Mouse (Mus musculus) heart, embryonic 14.5 days (tissue): ENCODE measurements around the gene Klk1b5. TPM values are rescaled to one million over a fixed set of nuclear protein-coding genes. Genes with fewer than 3 reads are reported as not detected.

Experiments
- ATAC-seq: fragments of 200-750 bp; cut with Nextera tagmentation; 2 replicates; pipeline ENCODE4 v1.8.0; 2017; ENCODE audit warnings: low read depth, moderate TSS enrichment; ENCODE audit not compliant: insufficient number of reproducible peaks, insufficient read depth, low FRiP score
- H3K27ac ChIP-seq, 2 experiments: fragments of 200-500 bp in 1 of 2; fragments of 300-500 bp in 1 of 2; sonication (generic) in 1 of 2; replicated peaks in 1 of 2; 2 replicates each; pipeline ENCODE4 v1.5.1; 2012 to 2014; ENCODE audit warnings: low read depth in 2 of 2, low read length in 2 of 2, control low read depth in 1 of 2, mild to moderate bottlenecking in 1 of 2, mixed read lengths in 1 of 2; ENCODE audit not compliant: control insufficient read depth in 1 of 2, insufficient read depth in 1 of 2
- H3K27me3 ChIP-seq: fragments of 300-500 bp; sonication (generic); 2 replicates; pipeline ENCODE4 v1.6.1; 2014; ENCODE audit warnings: mild to moderate bottlenecking, low read length, control low read depth; ENCODE audit not compliant: control insufficient read depth, insufficient read depth
- H3K36me3 ChIP-seq: fragments of 300-500 bp; sonication (generic); 2 replicates; pipeline ENCODE4 v1.6.1; 2014; ENCODE audit warnings: mild to moderate bottlenecking, control low read depth, low read length, mixed read lengths; ENCODE audit not compliant: control insufficient read depth, insufficient read depth
- H3K4me1 ChIP-seq, 2 experiments: fragments of 200-500 bp in 1 of 2; fragments of 300-500 bp in 1 of 2; sonication (generic) in 1 of 2; 2 replicates each; pipeline ENCODE4 v1.6.1; 2012 to 2014; ENCODE audit warnings: low read length in 2 of 2, control low read depth in 1 of 2, mixed read lengths in 1 of 2; ENCODE audit not compliant: control insufficient read depth in 2 of 2, insufficient read depth in 2 of 2
- H3K4me2 ChIP-seq: fragments of 300-500 bp; sonication (generic); 2 replicates; pipeline ENCODE4 v1.6.1; 2014; ENCODE audit warnings: mild to moderate bottlenecking, low read length
- H3K4me3 ChIP-seq, 2 experiments: fragments of 200-500 bp in 1 of 2; fragments of 300-500 bp in 1 of 2; sonication (generic) in 1 of 2; 2 replicates each; pipeline ENCODE4 v1.5.1; 2012 to 2014; ENCODE audit warnings: low read length in 2 of 2, mild to moderate bottlenecking in 2 of 2, control low read depth in 1 of 2, low read depth in 1 of 2, moderate library complexity in 1 of 2; ENCODE audit not compliant: control insufficient read depth in 1 of 2, insufficient read depth in 1 of 2
- H3K9ac ChIP-seq: fragments of 300-500 bp; sonication (generic); 2 replicates; pipeline ENCODE4 v1.6.1; 2014; ENCODE audit warnings: mild to moderate bottlenecking, low read length
- H3K9me3 ChIP-seq: fragments of 300-500 bp; sonication (generic); 2 replicates; pipeline ENCODE4 v1.6.1; 2016; ENCODE audit warnings: low read length, control low read depth; ENCODE audit not compliant: control insufficient read depth
- WGBS: fragments of 180-500 bp; shearing (Covaris S2); extraction: QIAGEN DNeasy Blood & Tissue Kit; methylation state at CpG from one replicate; pipeline ENCODE4 v1.1.7; 2014; 5-methylcytosine and 5-hydroxymethylcytosine counted together
- polyA plus RNA-seq: library from polyadenylated mRNA; unstranded; fragments of >200 nt; fragmentation: Nextera tagmentation; extraction: Ambion mirVana; gene quantifications from 2 replicates; pipeline ENCODE4 v1.2.1, GENCODE M21; 2014

Gene Klk1b5
- polyA plus RNA-seq, 1 experiment from 2014 or later: not detected

DNA sequence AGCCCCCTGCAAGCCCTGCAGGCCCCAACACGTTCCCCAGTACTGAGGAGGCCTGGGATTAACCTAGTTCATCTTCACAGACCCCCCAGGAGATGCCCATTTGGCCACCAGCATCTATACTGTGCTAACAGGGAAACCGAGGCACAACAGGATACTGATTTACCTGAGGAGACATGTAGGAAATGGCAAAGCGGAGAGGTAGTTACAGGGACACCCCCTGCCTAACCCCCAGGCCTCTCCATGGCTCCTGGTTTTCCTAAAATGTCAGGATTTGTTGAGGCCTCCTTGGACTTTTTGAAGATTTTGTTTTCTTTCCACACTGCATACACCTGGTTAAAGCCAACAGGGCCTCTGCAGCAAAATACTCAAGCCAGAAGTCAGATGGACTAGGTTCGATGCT is 41.5 kb downstream of the Klk1b5 start, which contains the start of gene Acp4:
Acp4 (minus strand) TSS at position 101 of the 400 bp plus-strand sequence.
- Histone ChIP-seq H3K4me3 (no peak within 1 kb of the TSS), H3K27me3 (peaks cover 3% of the 10 kb centered on the region; the same call in 1 of the 2 replicates), H3K9me3 (no peaks in the 10 kb centered on the region), H3K27ac (no peak within 1 kb of the TSS), H3K4me1 (peaks cover 5 to 7% of the 10 kb centered on the region in 2 experiments; a peak in 3 of 4 replicates), H3K4me2 (no peak within 1 kb of the TSS), H3K9ac (no peak within 1 kb of the TSS), H3K36me3 (peaks cover 19% of the 10 kb centered on the region)
- 72% methylated on average over 4 of the region's 4 CpGs for WGBS
- no peak for ATAC-seq

DNA sequence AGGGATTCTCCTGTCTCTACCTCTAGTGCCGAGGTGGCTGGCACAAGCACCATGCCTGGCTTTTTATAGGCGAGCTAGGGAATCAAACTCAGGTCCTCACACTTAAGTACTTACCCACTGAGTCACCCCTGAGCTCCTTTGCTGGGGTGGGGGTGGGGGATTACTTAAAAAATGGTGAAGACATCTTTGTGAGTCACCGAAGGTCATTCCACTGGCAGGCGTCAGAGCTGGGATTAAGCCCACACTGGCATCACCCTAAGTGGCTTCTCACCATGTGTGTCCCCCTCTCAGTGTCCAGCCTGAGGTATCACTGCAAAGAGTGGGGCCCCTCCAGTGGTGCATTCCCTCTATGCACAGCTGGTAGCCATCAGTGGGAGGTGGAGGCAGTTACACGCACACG is 44.7 kb downstream of the Klk1b5 start:
- no peak overlapping the region for H3K4me2 ChIP-seq
- ATAC-seq: no peak
- no peaks in the 10 kb centered on the region for H3K36me3 ChIP-seq
- 69% methylated on average over 6 of the region's 6 CpGs for WGBS
- H3K9ac ChIP-seq: no peak overlapping the region
- H3K9me3 ChIP-seq: no peaks in the 10 kb centered on the region
- peaks cover 23% of the 10 kb centered on the region for H3K27me3 ChIP-seq
- H3K4me3 ChIP-seq: no peak overlapping the region
- peaks cover 0 to 4% of the 10 kb centered on the region in 2 experiments; a peak in 1 of 4 replicates for H3K4me1 ChIP-seq
- H3K27ac ChIP-seq: no peak overlapping the region

DNA sequence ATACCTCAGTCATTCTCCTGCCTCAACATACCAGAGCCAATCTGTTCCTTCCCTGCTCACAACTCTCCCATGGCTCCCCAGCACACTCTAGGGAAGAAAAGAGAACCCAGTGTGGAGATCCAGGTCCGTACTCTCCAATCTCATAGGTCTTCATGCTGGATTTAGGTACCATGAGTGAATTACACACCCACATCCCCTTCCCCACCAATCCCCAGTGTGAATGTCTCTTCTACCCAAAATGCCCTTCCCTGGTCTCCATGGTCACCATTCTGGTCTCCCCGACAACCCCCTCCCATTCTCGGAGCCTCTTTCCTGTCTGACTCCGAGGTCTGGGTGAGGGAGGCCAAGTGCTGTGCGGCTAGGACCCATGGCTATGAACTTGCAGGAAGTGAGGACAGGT is 45.4 kb downstream of the Klk1b5 start, which contains the start of gene Gm15517:
Gm15517 (plus strand) TSS at position 301 of the 400 bp plus-strand sequence.
- WGBS: 43% methylated on average over 5 of the region's 5 CpGs
- ATAC-seq: no peak
- H3K4me3 ChIP-seq: no peak within 1 kb of the TSS

DNA sequence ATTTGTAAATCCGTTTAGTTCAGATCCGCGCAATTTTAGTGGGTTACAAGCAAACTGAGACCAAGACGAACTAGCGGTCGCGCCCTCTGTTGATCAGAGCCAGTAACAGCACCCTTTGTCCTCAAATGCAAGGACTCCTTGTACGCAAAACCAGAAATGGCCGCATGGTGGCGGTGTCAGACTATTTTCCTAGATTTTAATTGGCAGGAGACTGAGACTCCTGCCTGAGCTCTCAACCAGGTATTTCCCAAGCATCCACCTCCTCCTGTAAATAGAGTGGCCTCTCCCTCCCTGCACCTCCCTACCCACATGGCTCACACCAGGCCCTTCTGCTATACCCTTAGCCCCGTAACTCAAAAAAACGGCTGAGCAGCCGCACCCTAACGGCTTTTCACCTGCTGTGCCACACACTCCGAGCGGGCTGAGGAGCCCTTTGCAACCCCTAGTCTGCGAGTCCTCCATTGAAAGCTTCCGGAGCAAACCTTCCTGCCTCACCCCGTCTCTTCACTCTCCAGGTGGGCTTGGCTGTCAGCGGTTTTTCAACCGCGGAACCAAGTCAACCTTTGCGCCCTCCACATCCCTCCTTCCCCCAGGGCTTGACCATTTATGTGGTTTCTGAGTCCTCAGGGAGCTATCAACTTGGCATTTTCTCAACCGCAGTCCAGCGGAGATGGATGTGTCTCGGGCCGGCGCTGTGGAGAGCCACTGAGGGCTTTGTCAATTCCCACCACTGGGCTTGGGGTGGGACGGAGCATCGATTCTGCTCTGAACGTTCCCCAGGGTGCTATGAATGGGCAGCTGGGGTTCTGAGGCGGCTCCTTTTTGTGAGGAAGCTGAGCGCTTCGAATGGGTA is 47.3 kb downstream of the Klk1b5 start:
- Histone ChIP-seq H3K27me3 (peaks cover 26% of the 10 kb centered on the region), H3K27ac (no peak overlapping the region), H3K36me3 (no peaks in the 10 kb centered on the region), H3K4me3 (no peak overlapping the region), H3K9me3 (no peaks in the 10 kb centered on the region), H3K4me1 (peaks cover 0 to 4% of the 10 kb centered on the region in 2 experiments; a peak in 1 of 4 replicates), H3K4me2 (peak overlapping the region; percentile 33; the same call in 1 of the 2 replicates), H3K9ac (no peak overlapping the region)
- WGBS: 4% methylated on average over 34 of the region's 34 CpGs
- no peak for ATAC-seq

More for the DNA sequence above, 45.4 kb downstream of the Klk1b5 start, which contains the start of gene Gm15517:
- Histone ChIP-seq H3K27ac (no peak within 1 kb of the TSS), H3K9me3 (no peaks in the 10 kb centered on the region), H3K36me3 (no peaks in the 10 kb centered on the region), H3K27me3 (peaks cover 23% of the 10 kb centered on the region), H3K4me1 (peaks cover 0 to 4% of the 10 kb centered on the region in 2 experiments; a peak in 1 of 4 replicates), H3K4me2 (no peak within 1 kb of the TSS), H3K9ac (no peak within 1 kb of the TSS)

DNA sequence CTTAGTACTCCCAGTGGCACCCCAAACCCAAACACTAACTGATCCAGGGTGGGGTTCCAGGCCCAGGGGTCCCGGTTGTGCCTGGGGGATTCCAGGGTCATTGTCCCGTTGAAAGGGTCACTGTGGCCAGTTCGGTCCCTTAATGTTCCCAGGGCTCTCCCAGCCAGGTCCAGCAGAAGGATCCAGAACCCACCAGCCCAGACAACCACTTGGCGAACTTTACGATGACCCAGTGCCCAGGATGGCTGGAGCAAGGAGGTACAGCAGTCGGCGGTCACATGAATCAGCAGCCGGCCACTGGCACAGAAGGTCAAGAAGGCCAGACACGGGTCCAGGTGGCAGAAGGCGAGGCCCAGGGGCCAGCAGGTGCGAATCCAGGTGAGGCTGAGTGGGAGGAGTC is 52.4 kb downstream of the Klk1b5 start:
- Histone ChIP-seq H3K27ac (no peak overlapping the region), H3K4me2 (no peak overlapping the region), H3K4me1 (peaks cover 0 to 1% of the 10 kb centered on the region in 2 experiments; a peak in 1 of 4 replicates), H3K27me3 (peaks cover 25% of the 10 kb centered on the region), H3K36me3 (no peaks in the 10 kb centered on the region), H3K4me3 (no peak overlapping the region), H3K9me3 (no peaks in the 10 kb centered on the region), H3K9ac (no peak overlapping the region)
- no peak for ATAC-seq
- 71% methylated on average over 11 of the region's 11 CpGs for WGBS

DNA sequence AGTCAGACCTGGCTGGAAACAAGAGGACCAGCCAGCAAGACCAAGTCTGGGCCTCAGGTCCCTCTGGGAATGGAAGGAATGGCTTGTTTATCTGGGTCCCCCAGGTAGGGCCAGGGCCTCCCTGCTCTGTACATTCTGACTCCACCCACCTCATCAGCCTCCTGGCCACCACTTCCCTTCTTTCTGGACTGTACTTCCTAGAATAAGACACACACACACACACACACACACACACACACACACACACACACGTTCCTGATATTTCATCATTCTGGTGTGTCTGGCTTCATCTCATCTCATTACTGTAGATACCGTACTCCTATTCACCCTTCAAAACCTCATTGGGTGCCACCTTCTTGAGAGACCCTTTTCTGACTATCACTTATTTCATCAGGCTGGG is 53.7 kb downstream of the Klk1b5 start:
- no peaks in the 10 kb centered on the region for H3K9me3 ChIP-seq
- H3K4me1 ChIP-seq: no peaks in the 10 kb centered on the region
- H3K27ac ChIP-seq: no peak overlapping the region
- ATAC-seq: no peak
- H3K4me3 ChIP-seq: no peak overlapping the region
- H3K4me2 ChIP-seq: no peak overlapping the region
- peaks cover 25% of the 10 kb centered on the region for H3K27me3 ChIP-seq
- no peak overlapping the region for H3K9ac ChIP-seq
- WGBS: 78% methylated on average over 2 of the region's 2 CpGs
- no peaks in the 10 kb centered on the region for H3K36me3 ChIP-seq
